Mouse (Mus musculus) MEL (cell line): ENCODE measurements around the gene Ctnnbip1.

Source experiments
- CTCF ChIP-seq, 3 experiments: IDR thresholded peaks in 2 of 3; conservative IDR thresholded peaks in 1 of 3; 2 replicates each; pipeline ENCODE4 v1.5.1; 2011 to 2012; ENCODE audit warnings: low read length in 3 of 3, low read depth in 2 of 3, mild to moderate bottlenecking in 2 of 3, improper control_type of control experiment in 1 of 3, inconsistent platforms in 1 of 3, mixed read lengths in 1 of 3, moderate library complexity in 1 of 3; ENCODE audit not compliant: control insufficient read depth in 1 of 3, insufficient read depth in 1 of 3, poor library complexity in 1 of 3, severe bottlenecking in 1 of 3
- MAFK ChIP-seq: IDR thresholded peaks from 2 replicates; pipeline ENCODE4 v1.6.1; 2011; ENCODE audit warnings: low read depth, mild to moderate bottlenecking, low read length, improper control_type of control experiment, borderline replicate concordance
- NELFE ChIP-seq: IDR thresholded peaks from 2 replicates; pipeline ENCODE4 v1.6.1; 2011; ENCODE audit warnings: low read depth, low read length, improper control_type of control experiment

DNA sequence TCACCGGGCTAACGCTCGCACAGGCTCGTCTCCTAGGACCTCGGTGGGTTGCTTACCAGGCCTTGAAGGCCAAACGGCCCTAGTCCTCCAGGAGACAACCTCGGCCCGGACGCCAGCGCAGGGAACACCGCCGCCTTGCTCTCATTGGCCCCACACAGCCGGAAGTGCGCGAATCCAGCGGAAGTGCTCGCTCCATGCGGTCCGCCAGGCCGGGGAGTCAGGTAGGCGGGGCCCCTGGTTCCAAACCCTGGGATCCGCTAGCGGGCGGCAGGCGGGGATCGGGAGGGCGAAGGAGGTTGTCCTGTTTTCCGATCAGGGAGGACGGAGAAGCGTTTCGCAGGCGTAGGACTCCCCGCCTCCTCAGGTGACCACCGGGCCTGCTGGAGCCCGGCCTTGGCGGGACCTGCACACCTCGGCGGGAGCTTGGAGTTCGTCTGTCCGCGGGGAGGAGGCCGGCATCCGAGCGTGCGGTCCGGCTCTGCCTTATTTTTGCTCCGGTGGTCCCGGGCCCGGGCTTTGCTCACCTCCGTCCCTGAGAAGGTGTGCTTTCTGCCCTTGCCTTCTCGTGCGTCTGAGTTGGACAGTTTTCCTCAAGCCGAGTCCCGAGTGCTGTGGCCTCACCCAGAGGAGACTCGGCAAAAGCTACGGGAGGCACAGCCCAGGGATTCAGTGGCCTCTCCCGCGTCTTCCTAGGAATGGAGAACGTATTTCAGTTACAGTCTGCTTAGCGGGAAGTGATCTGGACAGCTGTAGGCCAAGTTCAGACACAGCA is 32.8 kb upstream of the Ctnnbip1 start, which contains the start of the genes Nmnat1 and Lzic:
- TF ChIP-seq MAFK (no peak), CTCF (IDR thresholded peaks at IDR 0.05 in 2 of 3, conservative IDR thresholded peaks at IDR 0.05 in 1 of 3; ENCODE audit: control insufficient read depth in 1 of 3, insufficient read depth in 1 of 3, low read depth in 2 of 3, low read length in 3 of 3, poor library complexity in 1 of 3, severe bottlenecking in 1 of 3) (peak in 1 of 3 experiments; percentile 0; a peak in 1 of 6 replicates), NELFE (peak; percentile 77)
